Mouse (Mus musculus) retina, postnatal 1 day (tissue): ENCODE results near the gene Gm17324.
"Not testable (repeated sequence)": the region's sequence is repeated elsewhere in the genome, so short reads cannot be mapped to it uniquely, and the experiment has no call there.

ENCODE experiments used
- DNase-seq: peaks from one replicate; pipeline ENCODE4 v3.0.0-alpha.2; 2012

The Gm17324 gene

GRCm38 (mm10) chr9:78447973-78448873, at the start of gene Gm17324, which contains the start of gene Mto1:
TSS of gene Gm17324 (minus strand) at chr9:78448786.
TSS of gene Mto1 (plus strand) at chr9:78448208.
- peak; percentile 94 for DNase-seq

GRCm38 (mm10) chr9:78493171-78493570, 44.6 kb upstream of the Gm17324 start:
- no peak for DNase-seq

GRCm38 (mm10) chr9:78492254-78492653, 43.7 kb upstream of the Gm17324 start:
- no peak for DNase-seq

GRCm38 (mm10) chr9:78491169-78491568, 42.6 kb upstream of the Gm17324 start:
- DNase-seq: no peak

- peak; percentile 63 for DNase-seq
These were observed 40.4 kb upstream of the Gm17324 start, which contains the start of gene Eef1a1 for GRCm38 (mm10) chr9:78488890-78489420. TSS of gene Eef1a1 (minus strand) at chr9:78489151.

- DNase-seq: not testable (repeated sequence)
These were observed 39.4 kb upstream of the Gm17324 start for GRCm38 (mm10) chr9:78488021-78488420.

- no peak for DNase-seq
These were observed 36.1 kb upstream of the Gm17324 start for GRCm38 (mm10) chr9:78484660-78485059.

GRCm38 (mm10) chr9:78482386-78482785, 33.8 kb upstream of the Gm17324 start:
- no peak for DNase-seq

GRCm38 (mm10) chr9:78481423-78482331, 33.1 kb upstream of the Gm17324 start:
- DNase-seq: peak; percentile 99

GRCm38 (mm10) chr9:78480706-78481358, 32.2 kb upstream of the Gm17324 start:
- DNase-seq: peak; percentile 88

- not testable (repeated sequence) for DNase-seq
These were observed 31.6 kb upstream of the Gm17324 start for GRCm38 (mm10) chr9:78480227-78480626.

GRCm38 (mm10) chr9:78479308-78479707, 30.7 kb upstream of the Gm17324 start:
- not testable (repeated sequence) for DNase-seq

GRCm38 (mm10) chr9:78478009-78478605, 29.5 kb upstream of the Gm17324 start:
- DNase-seq: not testable (repeated sequence)

GRCm38 (mm10) chr9:78477021-78477551, 28.5 kb upstream of the Gm17324 start:
- DNase-seq: peak; percentile 69

- peak; percentile 37 for DNase-seq
These were observed 28.0 kb upstream of the Gm17324 start for GRCm38 (mm10) chr9:78476531-78477020.

GRCm38 (mm10) chr9:78475873-78476272, 27.3 kb upstream of the Gm17324 start:
- DNase-seq: peak; percentile 50

GRCm38 (mm10) chr9:78475383-78475780, 26.8 kb upstream of the Gm17324 start:
- no peak for DNase-seq

- peak; percentile 23 for DNase-seq
These were observed 26.3 kb upstream of the Gm17324 start for GRCm38 (mm10) chr9:78474771-78475382.

- DNase-seq: peak; percentile 35
These were observed 25.7 kb upstream of the Gm17324 start for GRCm38 (mm10) chr9:78474270-78474669.

- DNase-seq: peak; percentile 50
These were observed 25.0 kb upstream of the Gm17324 start for GRCm38 (mm10) chr9:78473588-78473987.

GRCm38 (mm10) chr9:78465725-78466124, 17.1 kb upstream of the Gm17324 start:
- no peak for DNase-seq
